Mouse (Mus musculus): ENCODE results near the gene Gm20388. TPM values are rescaled to one million over a fixed set of nuclear protein-coding genes. Genes with fewer than 3 reads are reported as not detected.

Gene Gm20388
- polyA plus RNA-seq, 1 experiment = 18.7 TPM

DNA sequence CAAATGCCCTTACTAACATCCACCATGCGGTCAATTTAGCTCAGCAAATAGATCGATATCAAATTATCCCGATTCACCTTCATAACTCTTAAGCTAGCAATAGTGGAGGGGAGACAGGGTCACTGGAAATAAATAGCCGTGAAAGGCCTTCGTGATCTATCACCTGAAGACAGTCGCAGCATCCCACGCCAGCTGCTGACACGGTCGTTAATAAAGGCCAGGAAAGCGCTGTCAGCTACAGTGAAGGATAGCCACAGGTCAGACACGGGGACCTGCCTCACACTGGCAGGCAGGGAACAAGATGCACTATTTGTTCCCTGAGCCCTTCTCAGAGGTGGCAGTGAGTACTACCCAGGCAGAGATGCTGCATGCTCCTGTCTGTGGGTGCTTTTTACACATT lies 2909.1 kb downstream of the Gm20388 start:
- TF ChIP-seq POLR2A (IDR thresholded peaks at IDR 0.05; ENCODE audit: borderline replicate concordance, insufficient read depth, low read length) (no peak), CTCF (IDR thresholded peaks at IDR 0.05; ENCODE audit: borderline replicate concordance, insufficient read depth, low read depth, low read length) (no peak)
- WGBS = 86% methylated on average over 11 of the region's 11 CpGs
- H3K27ac ChIP-seq (ENCODE audit: insufficient read depth, low read length) = no peak overlapping the region
- DNase-seq = no peak
- H3K27me3 ChIP-seq (ENCODE audit: control insufficient read depth, insufficient read depth, low read length) = no peaks in the 10 kb centered on the region
- no peak overlapping the region for H3K4me3 ChIP-seq (replicated peaks; ENCODE audit: insufficient read depth, low read depth, low read length)
- H3K4me1 ChIP-seq (ENCODE audit: control insufficient read depth, insufficient read depth, low read length) = peaks cover 22% of the 10 kb centered on the region

DNA sequence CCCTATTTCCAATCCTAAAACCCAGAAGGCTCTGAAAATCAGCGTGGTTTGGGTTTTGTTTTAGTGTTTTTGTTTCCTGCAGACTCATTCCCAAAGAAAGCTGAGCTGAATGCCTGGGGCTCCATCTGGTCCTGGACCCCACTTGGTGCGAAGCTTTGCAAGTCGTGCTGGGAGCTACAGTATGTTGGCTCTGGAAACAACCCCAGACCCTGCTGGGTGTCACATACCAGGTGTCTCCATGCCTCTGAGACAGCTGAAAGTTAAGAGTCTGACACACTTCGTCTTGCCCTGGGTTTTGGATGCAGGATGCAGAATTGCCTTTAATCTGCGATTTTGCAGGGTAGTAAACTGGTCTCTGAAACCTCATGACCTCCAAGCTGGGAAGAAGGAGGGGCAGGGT lies 2913.9 kb downstream of the Gm20388 start:
- TF ChIP-seq POLR2A (IDR thresholded peaks at IDR 0.05; ENCODE audit: borderline replicate concordance, insufficient read depth, low read length) (no peak), CTCF (IDR thresholded peaks at IDR 0.05; ENCODE audit: borderline replicate concordance, insufficient read depth, low read depth, low read length) (no peak)
- H3K4me3 ChIP-seq (replicated peaks; ENCODE audit: insufficient read depth, low read depth, low read length) = no peak overlapping the region
- H3K4me1 ChIP-seq (ENCODE audit: control insufficient read depth, insufficient read depth, low read length) = peaks cover 36% of the 10 kb centered on the region
- no peaks in the 10 kb centered on the region for H3K27me3 ChIP-seq (ENCODE audit: control insufficient read depth, insufficient read depth, low read length)
- peak overlapping the region; percentile 92 for H3K27ac ChIP-seq (ENCODE audit: insufficient read depth, low read length)
- 10% methylated on average over 5 of the region's 5 CpGs for WGBS
- DNase-seq = peak; percentile 83 to 87

DNA sequence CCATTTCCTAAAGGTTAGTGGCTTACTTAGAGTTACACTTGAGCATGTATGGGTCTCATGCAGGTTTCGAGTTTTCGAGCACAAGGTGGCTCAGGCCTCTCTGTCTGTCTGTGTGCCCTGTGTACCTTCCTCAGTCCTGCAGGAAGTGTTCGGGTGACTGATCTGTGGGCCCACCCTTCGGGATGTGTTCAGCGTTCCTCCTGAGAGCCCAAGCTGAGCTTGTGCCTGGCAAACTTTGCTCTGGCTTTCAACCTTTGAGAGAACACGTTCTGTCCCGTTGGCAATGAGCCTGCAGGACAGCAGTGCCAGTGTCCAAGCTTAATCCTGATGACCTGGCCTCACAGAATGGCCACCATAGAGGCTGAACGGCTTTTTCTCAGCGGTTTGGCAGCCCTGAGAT lies 2914.3 kb downstream of the Gm20388 start:
- H3K27me3 ChIP-seq (ENCODE audit: control insufficient read depth, insufficient read depth, low read length) = no peaks in the 10 kb centered on the region
- peaks cover 36% of the 10 kb centered on the region for H3K4me1 ChIP-seq (ENCODE audit: control insufficient read depth, insufficient read depth, low read length)
- peak in 1 of 2 experiments; percentile 63 for DNase-seq
- H3K27ac ChIP-seq (ENCODE audit: insufficient read depth, low read length) = peak overlapping the region; percentile 92
- no peak overlapping the region for H3K4me3 ChIP-seq (replicated peaks; ENCODE audit: insufficient read depth, low read depth, low read length)
- 12% methylated on average over 9 of the region's 9 CpGs for WGBS
- TF ChIP-seq CTCF (IDR thresholded peaks at IDR 0.05; ENCODE audit: borderline replicate concordance, insufficient read depth, low read depth, low read length) = no peak
- no peak for TF ChIP-seq POLR2A (IDR thresholded peaks at IDR 0.05; ENCODE audit: borderline replicate concordance, insufficient read depth, low read length)

DNA sequence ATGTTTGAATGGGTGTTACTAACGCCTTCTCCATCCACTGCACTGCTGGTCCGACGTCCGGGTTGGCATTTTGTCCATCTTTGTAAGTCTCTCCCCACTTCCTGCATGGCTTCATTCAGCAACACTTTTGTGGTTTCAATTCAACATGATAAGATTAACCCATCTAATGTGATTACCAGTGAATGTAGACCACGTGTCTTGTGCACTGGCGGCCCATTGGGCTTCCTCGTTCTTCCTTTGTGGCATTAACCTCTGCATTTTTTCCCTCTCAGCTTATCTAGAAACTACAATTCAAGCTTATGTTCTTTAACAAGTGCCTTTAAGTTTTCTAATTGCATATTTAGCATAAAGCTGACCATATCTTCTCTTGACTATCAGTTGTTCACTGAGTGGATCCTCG lies 2914.8 kb downstream of the Gm20388 start:
- DNase-seq = no peak
- 55% methylated on average over 8 of the region's 8 CpGs for WGBS
- H3K27me3 ChIP-seq (ENCODE audit: control insufficient read depth, insufficient read depth, low read length) = no peaks in the 10 kb centered on the region
- H3K4me1 ChIP-seq (ENCODE audit: control insufficient read depth, insufficient read depth, low read length) = peaks cover 36% of the 10 kb centered on the region
- no peak overlapping the region for H3K4me3 ChIP-seq (replicated peaks; ENCODE audit: insufficient read depth, low read depth, low read length)
- TF ChIP-seq CTCF (IDR thresholded peaks at IDR 0.05; ENCODE audit: borderline replicate concordance, insufficient read depth, low read depth, low read length) (no peak), POLR2A (IDR thresholded peaks at IDR 0.05; ENCODE audit: borderline replicate concordance, insufficient read depth, low read length) (no peak)
- peak overlapping the region; percentile 92 for H3K27ac ChIP-seq (ENCODE audit: insufficient read depth, low read length)

DNA sequence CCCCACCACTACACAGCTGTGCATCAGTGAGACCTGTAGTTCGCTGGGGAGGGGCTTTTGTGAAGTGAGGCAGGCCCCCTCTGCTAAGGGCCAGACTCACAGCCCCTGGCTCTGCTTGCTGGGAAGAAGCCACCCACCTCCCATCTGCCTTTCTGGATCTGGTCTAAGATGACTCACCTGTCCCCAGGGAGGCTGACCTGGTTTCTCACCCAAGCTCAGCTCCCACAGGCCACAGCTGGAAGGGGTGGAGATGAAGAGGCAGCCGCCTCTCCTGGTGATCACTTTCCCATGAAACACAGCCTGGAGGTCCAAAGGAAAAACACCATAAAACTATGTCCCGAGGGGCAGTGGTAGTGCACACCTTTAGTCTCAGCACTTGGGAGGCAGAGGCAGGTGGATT lies 2918.8 kb downstream of the Gm20388 start:
- Histone ChIP-seq H3K27ac (ENCODE audit: insufficient read depth, low read length) (no peak overlapping the region), H3K4me3 (replicated peaks; ENCODE audit: insufficient read depth, low read depth, low read length) (no peak overlapping the region), H3K27me3 (ENCODE audit: control insufficient read depth, insufficient read depth, low read length) (no peaks in the 10 kb centered on the region), H3K4me1 (ENCODE audit: control insufficient read depth, insufficient read depth, low read length) (peaks cover 32% of the 10 kb centered on the region)
- peak in 1 of 2 experiments; percentile 50 for DNase-seq
- 70% methylated on average over 3 of the region's 3 CpGs for WGBS
- TF ChIP-seq POLR2A (IDR thresholded peaks at IDR 0.05; ENCODE audit: borderline replicate concordance, insufficient read depth, low read length) (no peak), CTCF (IDR thresholded peaks at IDR 0.05; ENCODE audit: borderline replicate concordance, insufficient read depth, low read depth, low read length) (no peak)

DNA sequence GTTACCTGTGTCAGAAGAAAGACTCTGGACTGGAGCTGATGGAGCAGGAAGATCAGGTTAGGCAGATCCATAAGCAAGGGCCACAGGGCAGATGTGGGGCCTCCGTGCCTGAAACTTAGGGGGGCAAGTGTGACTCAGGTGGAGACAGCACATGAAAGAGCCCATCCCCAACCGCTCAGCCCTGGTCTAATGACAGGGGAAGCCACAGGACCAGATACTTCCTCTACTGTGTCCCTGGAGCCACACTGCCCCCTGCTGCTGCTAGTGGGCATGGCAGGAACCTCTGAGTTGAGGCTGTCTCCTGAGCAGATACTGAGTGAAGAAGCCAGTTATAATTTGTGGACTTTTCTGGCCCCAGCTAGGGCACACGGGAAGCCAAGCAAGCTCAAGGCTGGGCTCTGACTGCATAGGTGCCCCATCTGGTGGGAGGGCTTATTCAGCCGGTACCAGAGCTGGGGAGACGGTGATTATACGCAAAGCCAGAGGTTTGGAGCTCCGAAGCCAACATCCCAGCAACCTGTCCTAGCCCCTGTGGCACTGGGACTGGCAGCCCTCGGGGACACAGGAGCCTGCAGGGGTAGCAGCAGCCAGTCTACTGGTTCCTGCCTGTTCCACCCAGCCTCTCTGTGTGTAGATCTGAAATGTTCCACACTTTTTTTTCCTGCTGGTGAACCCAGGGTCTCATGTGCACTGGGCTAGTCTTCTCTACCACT lies 2919.9 kb downstream of the Gm20388 start:
- H3K4me3 ChIP-seq (replicated peaks; ENCODE audit: insufficient read depth, low read depth, low read length) = peak overlapping the region; percentile 4
- H3K4me1 ChIP-seq (ENCODE audit: control insufficient read depth, insufficient read depth, low read length) = peaks cover 23% of the 10 kb centered on the region
- H3K27me3 ChIP-seq (ENCODE audit: control insufficient read depth, insufficient read depth, low read length) = no peaks in the 10 kb centered on the region
- TF ChIP-seq CTCF (IDR thresholded peaks at IDR 0.05; ENCODE audit: borderline replicate concordance, insufficient read depth, low read depth, low read length) (peak; percentile 100), POLR2A (IDR thresholded peaks at IDR 0.05; ENCODE audit: borderline replicate concordance, insufficient read depth, low read length) (no peak)
- DNase-seq = peak; percentile 90 to 98
- no peak overlapping the region for H3K27ac ChIP-seq (ENCODE audit: insufficient read depth, low read length)
- 30% methylated on average over 8 of the region's 8 CpGs for WGBS

DNA sequence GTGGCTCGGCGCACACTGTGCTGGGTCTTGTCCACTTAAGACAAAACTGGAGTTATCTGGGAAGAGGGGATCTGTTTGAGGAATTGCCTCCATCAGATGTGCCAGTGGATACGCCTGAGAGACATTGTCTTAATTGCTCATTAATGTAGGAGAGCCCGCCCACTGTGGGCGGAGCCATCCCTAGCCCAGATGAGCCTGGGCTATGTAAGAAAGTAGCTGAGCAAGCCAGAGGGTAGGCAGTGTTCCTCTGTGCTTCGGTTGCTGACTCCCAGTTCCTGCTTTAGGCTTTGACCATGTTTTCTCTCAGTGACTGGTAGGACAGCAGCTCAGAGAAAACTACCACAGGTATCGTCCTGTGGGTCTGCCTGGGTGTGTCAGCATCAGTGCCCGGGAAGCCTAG lies 2923.8 kb downstream of the Gm20388 start:
- no peak for TF ChIP-seq CTCF (IDR thresholded peaks at IDR 0.05; ENCODE audit: borderline replicate concordance, insufficient read depth, low read depth, low read length)
- no peak for TF ChIP-seq POLR2A (IDR thresholded peaks at IDR 0.05; ENCODE audit: borderline replicate concordance, insufficient read depth, low read length)
- 84% methylated on average over 8 of the region's 8 CpGs for WGBS
- no peak for DNase-seq

DNA sequence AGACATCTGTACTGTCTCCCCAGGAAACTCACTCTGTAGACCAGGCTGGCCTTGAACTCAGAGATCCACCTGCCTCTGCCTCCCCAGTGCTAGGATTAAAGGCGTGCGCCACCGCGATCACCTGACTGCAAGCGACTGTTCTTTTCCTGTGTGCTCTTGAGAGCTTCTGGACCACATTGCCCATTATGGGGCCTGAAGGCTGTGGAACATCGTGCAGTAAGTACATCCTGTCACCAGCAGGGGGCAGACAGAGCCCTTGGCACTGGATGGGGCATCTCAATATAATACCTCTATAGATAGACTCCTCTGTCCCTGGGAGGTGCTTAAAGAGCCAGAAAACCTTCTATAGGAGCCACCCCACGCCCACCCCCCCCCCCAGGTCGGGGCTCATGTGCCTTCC lies 2924.3 kb downstream of the Gm20388 start:
- Histone ChIP-seq H3K4me3 (replicated peaks; ENCODE audit: insufficient read depth, low read depth, low read length) (no peak overlapping the region), H3K4me1 (ENCODE audit: control insufficient read depth, insufficient read depth, low read length) (peaks cover 4% of the 10 kb centered on the region), H3K27me3 (ENCODE audit: control insufficient read depth, insufficient read depth, low read length) (no peaks in the 10 kb centered on the region), H3K27ac (ENCODE audit: insufficient read depth, low read length) (no peak overlapping the region)
- peak; percentile 85 to 88 for DNase-seq
- peak; percentile 93 for TF ChIP-seq CTCF (IDR thresholded peaks at IDR 0.05; ENCODE audit: borderline replicate concordance, insufficient read depth, low read depth, low read length)
- TF ChIP-seq POLR2A (IDR thresholded peaks at IDR 0.05; ENCODE audit: borderline replicate concordance, insufficient read depth, low read length) = no peak
- WGBS = 13% methylated on average over 8 of the region's 8 CpGs

More for the DNA sequence above, 2923.8 kb downstream of the Gm20388 start:
- no peak overlapping the region for H3K4me3 ChIP-seq (replicated peaks; ENCODE audit: insufficient read depth, low read depth, low read length)
- peaks cover 5% of the 10 kb centered on the region for H3K4me1 ChIP-seq (ENCODE audit: control insufficient read depth, insufficient read depth, low read length)
- H3K27me3 ChIP-seq (ENCODE audit: control insufficient read depth, insufficient read depth, low read length) = no peaks in the 10 kb centered on the region
- no peak overlapping the region for H3K27ac ChIP-seq (ENCODE audit: insufficient read depth, low read length)
